Mouse (Mus musculus) midbrain, embryonic 13.5 days (tissue): ENCODE measurements at regions not wholly inside any gene's neighbourhood (a gene's known extent, or its start where the extent isn't known, plus 50 kb on each side); places are given as distances from the start of the nearest gene placed in this dataset.
A peak's percentile ranks its signal among the peaks of the same experiment; 100 is the strongest.

Experiments
- ATAC-seq: fragments of 200-750 bp; cut with Nextera tagmentation; 2 replicates; pipeline ENCODE4 v1.8.0; 2017; ENCODE audit warnings: mild to moderate bottlenecking, moderate TSS enrichment, moderate library complexity
- H3K27ac ChIP-seq: fragments of 300-500 bp; sonication (generic); 2 replicates; pipeline ENCODE4 v1.5.1; 2015; ENCODE audit warnings: inconsistent platforms, mild to moderate bottlenecking, moderate library complexity
- H3K27me3 ChIP-seq: fragments of 300-500 bp; sonication (generic); 2 replicates; pipeline ENCODE4 v1.6.1; 2015; ENCODE audit warnings: mild to moderate bottlenecking, inconsistent platforms
- H3K36me3 ChIP-seq: fragments of 300-500 bp; sonication (generic); 2 replicates; pipeline ENCODE4 v1.6.1; 2015; ENCODE audit warnings: mild to moderate bottlenecking, inconsistent platforms
- H3K4me1 ChIP-seq: fragments of 300-500 bp; sonication (generic); replicated peaks from 2 replicates; pipeline ENCODE4 v1.6.1; 2015; ENCODE audit warnings: inconsistent platforms
- H3K4me2 ChIP-seq: fragments of 300-500 bp; sonication (generic); replicated peaks from 2 replicates; pipeline ENCODE4 v1.6.1; 2015; ENCODE audit warnings: moderate library complexity, mild to moderate bottlenecking, inconsistent platforms
- H3K4me3 ChIP-seq: fragments of 300-500 bp; sonication (generic); replicated peaks from 2 replicates; pipeline ENCODE4 v1.5.1; 2015; ENCODE audit warnings: mild to moderate bottlenecking, inconsistent platforms
- H3K9ac ChIP-seq: fragments of 300-500 bp; sonication (generic); replicated peaks from 2 replicates; pipeline ENCODE4 v1.6.1; 2015; ENCODE audit warnings: mild to moderate bottlenecking, inconsistent platforms
- H3K9me3 ChIP-seq: fragments of 300-500 bp; sonication (generic); 2 replicates; pipeline ENCODE4 v1.6.1; 2016; ENCODE audit warnings: mild to moderate bottlenecking, inconsistent platforms
- WGBS: fragments of 180-500 bp; shearing (Covaris S2); methylation state at CpG from one replicate; pipeline ENCODE4 v1.1.7; 2015; 5-methylcytosine and 5-hydroxymethylcytosine counted together

DNA sequence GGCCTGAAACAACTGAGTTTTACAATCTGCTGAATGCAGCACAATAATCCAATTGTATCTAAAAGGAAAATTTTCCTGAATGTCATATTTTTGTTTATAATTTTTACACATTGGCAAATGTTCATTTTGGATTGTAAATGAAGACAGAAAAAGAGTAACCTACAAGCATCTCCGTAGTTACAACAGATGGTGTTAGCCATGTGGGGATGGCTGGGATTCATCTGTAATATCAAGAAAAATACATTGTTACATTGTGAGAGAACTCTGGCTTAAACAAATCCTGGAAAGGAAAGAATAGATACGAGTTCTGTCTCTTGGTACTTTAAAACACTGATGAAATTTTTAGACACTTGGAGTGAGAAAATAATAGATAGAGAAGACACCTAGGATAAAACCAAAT, 1106.0 kb downstream of the Grm8 start:
- no peak for ATAC-seq
- Histone ChIP-seq H3K9ac (no peak overlapping the region), H3K9me3 (no peaks in the 10 kb centered on the region), H3K4me1 (no peaks in the 10 kb centered on the region; the same call in 1 of the 2 replicates), H3K27me3 (no peaks in the 10 kb centered on the region), H3K4me3 (no peak overlapping the region), H3K4me2 (no peak overlapping the region), H3K27ac (no peak overlapping the region), H3K36me3 (no peaks in the 10 kb centered on the region)
- WGBS = 75% methylated on average over 2 of the region's 2 CpGs

DNA sequence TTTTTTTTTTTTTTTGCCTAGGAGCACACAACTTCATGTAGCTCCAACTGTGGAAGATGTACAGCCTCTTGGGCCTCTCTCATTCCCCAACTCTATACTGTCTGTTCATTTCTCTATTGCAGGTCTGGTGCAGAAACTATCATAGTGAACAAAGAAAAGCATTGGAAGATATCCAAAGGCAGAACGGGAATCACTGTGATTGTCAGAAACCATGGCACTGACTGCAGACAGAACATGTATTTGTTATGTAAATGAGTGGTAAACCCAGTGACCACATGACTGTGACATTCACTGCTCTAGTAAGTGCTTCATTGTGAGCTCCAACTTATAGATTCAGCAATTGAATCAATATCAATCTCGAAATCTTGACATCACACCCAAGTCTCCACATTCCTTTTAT, 1106.6 kb downstream of the Grm8 start:
- Histone ChIP-seq H3K4me2 (no peak overlapping the region), H3K27ac (no peak overlapping the region), H3K9ac (no peak overlapping the region), H3K27me3 (no peaks in the 10 kb centered on the region), H3K4me1 (no peaks in the 10 kb centered on the region; the same call in 1 of the 2 replicates), H3K36me3 (no peaks in the 10 kb centered on the region), H3K9me3 (no peaks in the 10 kb centered on the region), H3K4me3 (no peak overlapping the region)
- 0 out of 2 replicates have a peak, but pooled peaks have one; percentile 53 for ATAC-seq
- 35% methylated on average over 2 of the region's 2 CpGs for WGBS

DNA sequence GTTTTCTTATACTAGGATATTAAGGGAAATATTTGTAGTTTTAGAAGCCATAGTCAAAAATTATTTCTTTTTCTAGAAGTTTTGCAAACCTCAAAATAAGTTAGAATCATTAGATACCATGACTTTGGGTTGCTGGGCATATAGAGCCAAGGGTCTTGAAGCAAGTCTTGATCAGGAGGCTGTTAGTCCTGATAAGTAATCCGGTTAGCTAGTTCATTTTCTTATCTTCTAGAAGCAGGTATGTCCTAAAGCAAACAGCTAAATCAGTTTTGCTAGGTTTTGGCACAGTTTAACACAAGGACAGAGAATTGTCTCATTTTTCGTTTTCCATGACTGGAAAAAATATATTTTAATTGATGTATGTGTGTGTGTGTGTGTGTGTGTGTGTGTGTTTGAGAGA, 1113.3 kb downstream of the Grm8 start:
- Histone ChIP-seq H3K9ac (no peak overlapping the region), H3K4me3 (no peak overlapping the region), H3K36me3 (no peaks in the 10 kb centered on the region), H3K27ac (no peak overlapping the region), H3K4me2 (no peak overlapping the region), H3K27me3 (no peaks in the 10 kb centered on the region), H3K4me1 (no peaks in the 10 kb centered on the region), H3K9me3 (no peaks in the 10 kb centered on the region)
- no peak for ATAC-seq
- 67% methylated on average over 2 of the region's 2 CpGs for WGBS

DNA sequence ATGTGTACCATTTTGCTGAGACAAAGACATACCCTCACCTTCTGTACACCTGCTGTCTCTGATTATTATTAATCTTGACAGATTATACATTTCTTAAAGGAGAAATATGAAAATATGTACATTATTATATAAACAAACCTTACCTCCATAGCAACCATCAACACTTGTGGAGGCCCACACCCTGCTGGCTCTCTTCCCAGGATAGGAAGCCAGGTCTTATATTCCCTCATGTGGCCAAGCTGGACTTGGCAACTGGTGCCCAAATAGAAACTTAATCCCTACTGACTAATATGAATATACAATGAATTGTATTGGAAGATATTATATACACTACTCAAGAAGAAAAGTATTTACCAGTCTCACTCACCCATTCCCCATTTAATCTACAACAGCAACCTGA, 1120.5 kb downstream of the Grm8 start:
- Histone ChIP-seq H3K27ac (no peak overlapping the region), H3K4me3 (no peak overlapping the region), H3K9ac (no peak overlapping the region), H3K9me3 (no peaks in the 10 kb centered on the region), H3K27me3 (no peaks in the 10 kb centered on the region), H3K4me2 (no peak overlapping the region), H3K36me3 (no peaks in the 10 kb centered on the region), H3K4me1 (no peaks in the 10 kb centered on the region)
- ATAC-seq = no peak

DNA sequence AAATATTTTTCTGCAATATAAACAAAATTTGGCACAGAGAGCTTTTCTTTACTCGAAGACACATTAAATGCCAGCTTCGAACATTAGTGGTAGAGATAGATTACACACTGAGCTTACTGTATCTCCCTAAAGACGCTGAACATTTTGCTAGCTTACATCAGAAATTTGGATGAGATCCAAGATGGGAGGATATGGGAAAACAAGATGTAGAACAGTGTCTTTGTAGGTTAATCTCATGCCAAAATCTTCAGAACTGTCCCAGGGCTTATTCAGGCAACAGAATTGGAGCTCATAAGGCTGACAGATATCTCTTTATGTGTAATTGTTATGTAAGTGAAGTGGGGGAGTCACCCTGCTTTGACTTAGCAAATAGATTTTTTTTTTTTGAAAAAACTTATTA, 1158.4 kb downstream of the Grm8 start:
- ATAC-seq = no peak
- Histone ChIP-seq H3K4me1 (no peaks in the 10 kb centered on the region), H3K36me3 (no peaks in the 10 kb centered on the region), H3K27ac (no peak overlapping the region), H3K27me3 (no peaks in the 10 kb centered on the region), H3K9ac (no peak overlapping the region), H3K4me2 (no peak overlapping the region), H3K9me3 (no peaks in the 10 kb centered on the region), H3K4me3 (no peak overlapping the region)
- WGBS = 71% methylated on average over 3 of the region's 3 CpGs

DNA sequence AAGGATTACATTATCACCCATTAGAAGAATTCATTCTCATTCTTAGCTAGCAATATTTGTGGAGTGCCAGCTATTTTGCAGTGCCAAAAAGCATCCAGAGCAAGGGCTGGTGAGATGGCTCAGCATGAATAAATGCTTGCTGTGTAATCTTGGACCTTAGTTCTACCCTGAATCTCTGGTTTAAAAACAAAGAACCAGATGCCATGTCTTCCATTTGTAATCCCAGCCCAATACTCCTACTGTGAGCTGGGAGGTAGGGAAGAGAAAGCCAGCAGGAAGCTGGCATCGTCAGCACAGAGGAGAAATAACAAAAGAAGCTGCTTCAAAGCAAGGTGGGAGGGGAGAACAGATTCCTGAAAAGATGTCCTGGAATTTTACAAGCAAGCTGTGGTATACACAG, 1140.1 kb upstream of the Pot1a start:
- Histone ChIP-seq H3K9me3 (no peaks in the 10 kb centered on the region), H3K4me2 (no peak overlapping the region), H3K4me1 (no peaks in the 10 kb centered on the region), H3K9ac (no peak overlapping the region), H3K4me3 (no peak overlapping the region), H3K36me3 (no peaks in the 10 kb centered on the region), H3K27me3 (no peaks in the 10 kb centered on the region), H3K27ac (no peak overlapping the region)
- WGBS = 7% methylated on average over 1 of the region's 1 CpGs
- no peak for ATAC-seq
